Comparison of ENCODE assay signal across 31 mouse cellular contexts in genomic region chr3:90749658-90750057, GRCm38 (mm10). TPM values are rescaled to one million over a fixed set of nuclear protein-coding genes. Genes with fewer than 3 reads are reported as not detected.
"Had no signal": no experiment of that assay in that cellular context is flagged by ENCODE, and none has a peak within 500 bp of the region (broad histone marks: within the 10 kb centered on the region; RNA-seq: fewer than 3 reads in every experiment).

No protein-coding gene starts in this region.

- H3K4me2 ChIP-seq: kidney, embryonic 15.5 days; limb, embryonic 13.5 days; liver, embryonic 12.5 days; liver, embryonic 15.5 days; lung, embryonic 15.5 days; midbrain, embryonic 13.5 days; stomach, embryonic 15.5 days had no signal

- H3K4me3 ChIP-seq: kidney, embryonic 15.5 days; layer of hippocampus, adult 2 months; limb, embryonic 10.5 days; limb, embryonic 13.5 days; liver, embryonic 12.5 days; liver, embryonic 15.5 days; lung, embryonic 15.5 days; megakaryocyte, embryonic 14.5 days; midbrain, embryonic 10.5 days; midbrain, embryonic 13.5 days; stomach, embryonic 15.5 days had no signal

- H3K9me3 ChIP-seq: kidney, embryonic 15.5 days; limb, embryonic 10.5 days; limb, embryonic 13.5 days; liver, embryonic 12.5 days; lung, embryonic 15.5 days; megakaryocyte, embryonic 14.5 days; midbrain, embryonic 13.5 days; stomach, embryonic 15.5 days had no signal

- ATAC-seq: liver, embryonic 12.5 days; midbrain, embryonic 13.5 days; midbrain, embryonic 16.5 days had no signal

- H3K36me3 ChIP-seq: kidney, embryonic 15.5 days; limb, embryonic 10.5 days; limb, embryonic 13.5 days; liver, embryonic 12.5 days; liver, embryonic 15.5 days; lung, embryonic 15.5 days; midbrain, embryonic 10.5 days; midbrain, embryonic 13.5 days; stomach, embryonic 15.5 days had no signal

- DNase-seq: kidney, adult 11 months; kidney, adult 8-10 months; kidney, postnatal 10 days; kidney, postnatal 36 days; liver; lung, adult 18-20 months; lung, postnatal 10 days; lung, postnatal 36 days; right cerebral cortex, postnatal 25 days; spleen, adult 18-20 months; thymus, adult 18-20 months; thymus, postnatal 36 days had no signal

- H3K27me3 ChIP-seq: kidney, embryonic 15.5 days; limb, embryonic 13.5 days; liver, embryonic 12.5 days; liver, embryonic 15.5 days; lung, embryonic 15.5 days; megakaryocyte, embryonic 14.5 days; midbrain, embryonic 13.5 days; stomach, embryonic 15.5 days had no signal

- H3K4me1 ChIP-seq: kidney, embryonic 15.5 days; limb, embryonic 10.5 days; limb, embryonic 13.5 days; liver, embryonic 12.5 days; liver, embryonic 15.5 days; lung, embryonic 15.5 days; megakaryocyte, embryonic 14.5 days; midbrain, embryonic 10.5 days; midbrain, embryonic 13.5 days; stomach, embryonic 15.5 days had no signal

- H3K27ac ChIP-seq: kidney, embryonic 15.5 days; layer of hippocampus, adult 2 months; limb, embryonic 10.5 days; limb, embryonic 13.5 days; liver, embryonic 12.5 days; liver, embryonic 15.5 days; lung, embryonic 15.5 days; midbrain, embryonic 10.5 days; midbrain, embryonic 13.5 days; stomach, embryonic 15.5 days had no signal

- H3K9ac ChIP-seq: kidney, embryonic 15.5 days; limb, embryonic 13.5 days; liver, embryonic 12.5 days; liver, embryonic 15.5 days; lung, embryonic 15.5 days; midbrain, embryonic 13.5 days; stomach, embryonic 15.5 days had no signal

RNA-seq across cellular contexts. Expression of gene Pglyrp4, which starts 23.0 kb away (rescaled TPM):
- total RNA-seq: layer of hippocampus, adult 2 months; left cerebral cortex, adult 18-20 months; left cerebral cortex, postnatal 25 days had no signal
- polyA plus RNA-seq: intestine, embryonic 14.5 days; kidney, embryonic 15.5 days; limb, embryonic 10.5 days; liver, embryonic 12.5 days; liver, embryonic 15.5 days; lung, embryonic 15.5 days; midbrain, embryonic 10.5 days; midbrain, embryonic 13.5 days; midbrain, embryonic 16.5 days; neural tube, embryonic 11.5 days; neural tube, embryonic 14.5 days; urinary bladder, adult 2 months had no signal

RNA-seq across cellular contexts. Expression of gene Gm5849, which starts 28.0 kb away (rescaled TPM):
- total RNA-seq: layer of hippocampus, adult 2 months; left cerebral cortex, adult 18-20 months; left cerebral cortex, postnatal 25 days had no signal
- polyA plus RNA-seq: intestine, embryonic 14.5 days; kidney, embryonic 15.5 days; limb, embryonic 10.5 days; limb, embryonic 13.5 days; liver, embryonic 12.5 days; liver, embryonic 15.5 days; lung, embryonic 15.5 days; midbrain, embryonic 10.5 days; midbrain, embryonic 13.5 days; midbrain, embryonic 16.5 days; neural tube, embryonic 11.5 days; neural tube, embryonic 14.5 days; stomach, embryonic 15.5 days; testis, adult 2 months; urinary bladder, adult 2 months had no signal

RNA-seq across cellular contexts. Expression of gene S100a9, which starts 54.1 kb away (rescaled TPM):
- total RNA-seq: layer of hippocampus, adult 2 months; left cerebral cortex, postnatal 25 days had no signal
- polyA plus RNA-seq: midbrain, embryonic 10.5 days; testis, adult 2 months had no signal
